Mouse (Mus musculus) small intestine, adult 2 months (tissue): Measurements from ENCODE around the gene Mnat1.

Experiments
- CTCF ChIP-seq: fragments of 200-500 bp; IDR thresholded peaks from 2 replicates; pipeline ENCODE4 v1.5.1; 2012; ENCODE audit warnings: low read depth, mild to moderate bottlenecking, control low read depth, inconsistent platforms, low read length, moderate library complexity, mixed read lengths; ENCODE audit not compliant: insufficient replicate concordance, insufficient read length; ENCODE audit errors: extremely low read depth
- POLR2A ChIP-seq: fragments of 200-500 bp; IDR thresholded peaks from 2 replicates; pipeline ENCODE4 v1.6.1; 2012; ENCODE audit warnings: low read depth, mild to moderate bottlenecking, control low read depth, inconsistent platforms, low read length, moderate library complexity

DNA sequence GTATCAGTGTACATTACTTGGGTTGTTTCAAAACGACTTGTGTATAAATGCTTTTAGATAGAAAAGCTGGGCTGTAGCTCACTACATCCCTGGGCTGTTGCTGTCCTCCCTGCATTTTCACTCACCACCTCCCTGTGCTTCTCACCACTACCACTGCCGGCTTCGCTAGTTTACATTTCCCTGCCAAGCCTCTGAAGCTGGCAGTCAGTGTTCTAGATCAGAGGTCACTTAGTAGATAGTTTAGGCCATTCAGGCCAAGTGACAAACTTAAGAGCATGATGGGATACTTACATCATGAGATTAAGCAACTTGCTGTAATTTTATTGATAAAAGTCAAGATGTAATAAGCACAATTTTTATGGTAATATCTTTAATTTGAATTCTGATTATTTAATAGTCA is 151.4 kb downstream of the Mnat1 start:
- TF ChIP-seq CTCF, result no peak
- TF ChIP-seq POLR2A, result no peak
